In genomic region chr9:120012781-120013180, GRCm38 (mm10) we compare ENCODE assay signal across 13 mouse cellular contexts. TPM values are rescaled to one million over a fixed set of nuclear protein-coding genes. Genes with fewer than 3 reads are reported as not detected.
DNase-seq lines count a peak whose midpoint lies in the region; ATAC-seq and TF ChIP-seq lines count a peak whose summit lies in the region.
"Had no signal": no experiment of that assay in that cellular context is flagged by ENCODE, and none has a peak within 500 bp of the region (broad histone marks: within the 10 kb centered on the region; RNA-seq: fewer than 3 reads in every experiment).

No protein-coding gene starts in this region.

- peaks cover 5% of the 10 kb centered on the region; the same call in 1 of the 2 replicates for H3K9me3 ChIP-seq in forebrain, embryonic 10.5 days
- H3K9me3 ChIP-seq: forebrain, embryonic 15.5 days; intestine, embryonic 15.5 days had no signal

- DNase-seq in frontal cortex, postnatal 14 days (ENCODE audit: low spot score in 2 of 2) = no peak
- peak; percentile 39 to 40 for DNase-seq in left cerebral cortex, adult 18-20 months (ENCODE audit: low spot score in 2 of 2)
- DNase-seq in left cerebral cortex, postnatal 10 days (ENCODE audit: extremely low spot score in 1 of 2, low spot score in 2 of 2) = no peak
- peak; percentile 44 for DNase-seq in ES-CJ7 (ENCODE audit: low read depth, low spot score)
- DNase-seq in forebrain, embryonic 10.5 days (ENCODE audit: extremely low spot score, low spot score) = no peak
- DNase-seq: cerebellum, postnatal 14 days; kidney, postnatal 14 days had no signal

- intact Hi-C loops in left cerebral cortex, postnatal 10 days (cut with DNase I) = loop anchor here (5.0 kb wide), 1 partner anchor 50 kb away; no protein-coding TSS in a partner anchor

- peaks cover 37% of the 10 kb centered on the region for H3K27me3 ChIP-seq in forebrain, embryonic 10.5 days (ENCODE audit: poor library complexity, severe bottlenecking)
- H3K27me3 ChIP-seq: forebrain, embryonic 15.5 days; intestine, embryonic 15.5 days had no signal

- H3K27ac ChIP-seq in embryonic fibroblast, embryonic 13.5 days (ENCODE audit: insufficient read depth, low read length) = peak overlapping the region; percentile 34; the same call in 1 of the 2 replicates
- H3K27ac ChIP-seq in forebrain, embryonic 10.5 days = no peak overlapping the region
- H3K27ac ChIP-seq: forebrain, embryonic 15.5 days; intestine, embryonic 15.5 days; liver, embryonic 14.5 days had no signal

- H3K4me3 ChIP-seq in embryonic fibroblast, embryonic 13.5 days (ENCODE audit: insufficient read depth, low read length) = no peak overlapping the region
- no peak overlapping the region for H3K4me3 ChIP-seq in forebrain, embryonic 10.5 days
- H3K4me3 ChIP-seq: forebrain, embryonic 15.5 days; intestine, embryonic 15.5 days had no signal

- peak; percentile 24; the same call in 1 of the 2 replicates for ATAC-seq in frontal cortex, adult (ENCODE audit: low TSS enrichment)
- ATAC-seq in erythroid progenitor cell, adult 5-6 weeks (replicated peaks; ENCODE audit: low FRiP score, poor library complexity, severe bottlenecking) = no peak
- ATAC-seq: forebrain, embryonic 15.5 days; intestine, embryonic 15.5 days had no signal

- H3K36me3 ChIP-seq in forebrain, embryonic 10.5 days (replicated peaks) = no peaks in the 10 kb centered on the region
- H3K36me3 ChIP-seq: forebrain, embryonic 15.5 days; intestine, embryonic 15.5 days had no signal

- H3K4me1 ChIP-seq in embryonic fibroblast, embryonic 13.5 days (ENCODE audit: control insufficient read depth, insufficient read depth, low read length) = peaks cover 14% of the 10 kb centered on the region
- H3K4me1 ChIP-seq in forebrain, embryonic 10.5 days = peaks cover 33% of the 10 kb centered on the region

- no peak for TF ChIP-seq CTCF in embryonic fibroblast, embryonic 13.5 days (IDR thresholded peaks at IDR 0.05; ENCODE audit: borderline replicate concordance, insufficient read depth, low read length)

- WGBS in forebrain, embryonic 10.5 days = 88% methylated on average over 5 of the region's 5 CpGs

- TF ChIP-seq POLR2A in embryonic fibroblast, embryonic 13.5 days (IDR thresholded peaks at IDR 0.05; ENCODE audit: low read depth, low read length) = no peak

RNA-seq across cellular contexts. Expression of gene Xirp1, which starts 10.6 kb away (rescaled TPM):
- total RNA-seq in left cerebral cortex, adult 18-20 months (2021) = under 1 TPM; 0.07 to 0.12 TPM
- under 1 TPM in 1 of 2 experiments, not detected in 1; 0.11 TPM for total RNA-seq in left cerebral cortex, postnatal 10 days (2021)
- polyA plus RNA-seq in embryonic fibroblast, embryonic 13.5 days (2011; ENCODE audit: insufficient read length, low read depth, missing spikeins) = not detected in 2 replicates
- total RNA-seq in erythroid progenitor cell, adult 5-6 weeks (2015; ENCODE audit: low replicate concordance) = not detected in 2 replicates
- not detected in 2 replicates for total RNA-seq in erythroid progenitor cell, adult 5-6 weeks (2017; ENCODE audit: low replicate concordance)
- polyA plus RNA-seq in forebrain, embryonic 10.5 days (2016; fragmentation: Nextera tagmentation; extraction: Ambion mirVana) = not detected in 2 replicates
- polyA plus RNA-seq: forebrain, embryonic 15.5 days; liver, embryonic 14.5 days had no signal

RNA-seq across cellular contexts. Expression of gene Csrnp1, which starts 28.3 kb away (rescaled TPM):
- 10 to 100 TPM; 20.5 to 26.8 TPM for total RNA-seq in left cerebral cortex, adult 18-20 months (2021)
- 1 to 10 TPM; 7.6 to 8.7 TPM for total RNA-seq in left cerebral cortex, postnatal 10 days (2021)
- polyA plus RNA-seq in embryonic fibroblast, embryonic 13.5 days (2011; ENCODE audit: insufficient read length, low read depth, missing spikeins) = 17.7 and 20.1 TPM in 2 replicates
- 2.1 and 2.2 TPM in 2 replicates for total RNA-seq in erythroid progenitor cell, adult 5-6 weeks (2015; ENCODE audit: low replicate concordance)
- 1.4 and 3.0 TPM in 2 replicates for total RNA-seq in erythroid progenitor cell, adult 5-6 weeks (2017; ENCODE audit: low replicate concordance)
- 3.3 and 4.2 TPM in 2 replicates for polyA plus RNA-seq in forebrain, embryonic 10.5 days (2016; fragmentation: Nextera tagmentation; extraction: Ambion mirVana)

RNA-seq across cellular contexts. Expression of gene Cx3cr1, which starts 56.9 kb away (rescaled TPM):
- total RNA-seq in left cerebral cortex, adult 18-20 months (2021) = 10 to 100 TPM; 26.6 to 28.4 TPM
- 10 to 100 TPM; 31.9 to 33.5 TPM for total RNA-seq in left cerebral cortex, postnatal 10 days (2021)
- polyA plus RNA-seq in embryonic fibroblast, embryonic 13.5 days (2011; ENCODE audit: insufficient read length, low read depth, missing spikeins) = 0.13 and 2.9 TPM in 2 replicates
- 4.2 and 6.1 TPM in 2 replicates for total RNA-seq in erythroid progenitor cell, adult 5-6 weeks (2015; ENCODE audit: low replicate concordance)
- total RNA-seq in erythroid progenitor cell, adult 5-6 weeks (2017; ENCODE audit: low replicate concordance) = 2.5 and 3.7 TPM in 2 replicates
- polyA plus RNA-seq in forebrain, embryonic 10.5 days (2016; fragmentation: Nextera tagmentation; extraction: Ambion mirVana) = 4.7 and 4.8 TPM in 2 replicates

Comparison
In these comparisons a context has a peak if more than half of its experiments do, and no peak if none do; other contexts are left out.
1. DNase-seq: peak in left cerebral cortex, adult 18-20 months (2 of 2) and ES-CJ7 (single experiment); none in frontal cortex, postnatal 14 days (0 of 2), left cerebral cortex, postnatal 10 days (0 of 2) and forebrain, embryonic 10.5 days (single experiment).